Mouse (Mus musculus) lung, postnatal 0 days (tissue): ENCODE measurements around the gene Rbm19.

Experiments
- CTCF ChIP-seq: IDR thresholded peaks from 2 replicates; pipeline ENCODE4 v1.5.1; 2016; ENCODE audit warnings: antibody characterized with exemption, mild to moderate bottlenecking
- EP300 ChIP-seq: IDR thresholded peaks from 2 replicates; pipeline ENCODE4 v1.6.1; 2016; ENCODE audit warnings: antibody characterized with exemption, mild to moderate bottlenecking, control low read depth

DNA sequence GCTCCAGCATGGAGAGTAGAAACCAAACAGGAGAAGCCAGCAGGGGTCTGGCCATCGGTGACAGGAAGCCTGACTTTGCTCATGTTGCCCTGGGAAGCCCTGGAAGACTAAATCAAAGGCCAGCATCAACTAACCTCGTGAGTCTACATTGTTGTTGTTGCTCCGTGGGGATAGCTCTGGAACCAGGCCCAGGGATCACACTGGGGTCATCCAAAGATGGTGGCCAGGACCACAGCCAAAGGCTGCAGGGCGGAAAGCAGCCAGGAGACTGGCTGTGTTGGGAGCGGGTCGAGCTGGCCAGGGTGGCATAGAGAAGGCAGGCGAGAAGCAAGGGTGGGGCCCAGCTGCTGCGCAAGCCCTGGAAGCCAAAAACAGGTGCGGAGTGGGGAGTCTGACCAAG is 75.4 kb downstream of the Rbm19 start:
- TF ChIP-seq CTCF (no peak), EP300 (no peak)
